Mouse (Mus musculus): ENCODE data around the gene Gm43517. TPM values are rescaled to one million over a fixed set of nuclear protein-coding genes. Genes with fewer than 3 reads are reported as not detected.

Gm43517 gene
- polyA plus RNA-seq, 3 experiments from 2014 or later: not detected

DNA sequence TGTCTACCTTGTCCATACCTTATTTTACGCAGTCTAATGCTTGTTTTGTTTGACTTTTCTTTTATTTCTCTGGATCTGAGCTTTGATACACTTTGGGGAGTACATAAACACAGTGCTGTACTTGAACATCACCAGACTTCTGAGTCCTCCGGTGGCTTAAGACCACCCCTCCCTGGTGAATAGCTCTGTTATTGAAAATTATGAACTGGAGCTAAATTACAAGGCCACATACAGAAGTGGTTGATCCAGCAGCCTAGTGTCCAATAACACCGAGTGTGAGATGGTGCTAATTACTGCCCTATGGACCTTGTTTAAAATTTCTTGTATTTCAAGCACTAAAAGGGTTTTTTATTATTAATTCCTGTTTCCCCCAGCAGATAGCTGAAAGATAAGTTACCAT is 33.0 kb downstream of the Gm43517 start:
- ATAC-seq: no peak

Other genes with a start within 250 kb of the Gm43517 start
- gene Foxg1, start 2.5 kb upstream of the Gm43517 start, polyA plus RNA-seq (2017; shearing (Covaris generic)): not detected